Mouse (Mus musculus) ES-Bruce4 (cell line): ENCODE data around the gene Cdkn2a.

Source experiments
- CTCF ChIP-seq: IDR thresholded peaks from one replicate; pipeline ENCODE4 v1.8.1; 2011; ENCODE audit warnings: low read depth, low read length
- POLR2A ChIP-seq: IDR thresholded peaks from one replicate; pipeline ENCODE4 v1.8.1; 2011; ENCODE audit warnings: low read length; ENCODE audit not compliant: insufficient read depth

- TF ChIP-seq CTCF (no peak), POLR2A (no peak)
Observed at GRCm38 (mm10) chr4:89294486-89295440, at the start of gene Cdkn2a.
